Mouse (Mus musculus) adrenal gland, adult 8-10 months (tissue): ENCODE results near the gene Mgl2. TPM values are rescaled to one million over a fixed set of nuclear protein-coding genes. Genes with fewer than 3 reads are reported as not detected.
"Not testable (repeated sequence)": the region's sequence is repeated elsewhere in the genome, so short reads cannot be mapped to it uniquely, and the experiment has no call there.

Experiments used
- DNase-seq: peaks from one replicate; pipeline ENCODE4 v3.0.0; 2022
- total RNA-seq, 4 experiments: library from RNA; stranded (reverse); gene quantifications; 2 replicates each; pipeline ENCODE4 v1.2.4; 2022

Mgl2 gene
- total RNA-seq = 1 to 10 TPM; 3.1 to 6.9 (median 4.2) TPM

GRCm38 (mm10) chr11:70129926-70130379, at the start of gene Mgl2:
Gene Mgl2 (plus strand): TSS chr11:70130329.
- DNase-seq = no peak

- no peak for DNase-seq
Measured at GRCm38 (mm10) chr11:70080803-70081590, 49.1 kb upstream of the Mgl2 start.

GRCm38 (mm10) chr11:70084563-70084962, 45.6 kb upstream of the Mgl2 start:
- DNase-seq = no peak

- DNase-seq = peak; percentile 72
Measured at GRCm38 (mm10) chr11:70091986-70092783, 37.9 kb upstream of the Mgl2 start, which contains the start of gene Asgr2. Gene Asgr2 (plus strand): TSS chr11:70092644.

GRCm38 (mm10) chr11:70097396-70097795, 32.7 kb upstream of the Mgl2 start:
- DNase-seq = no peak

- DNase-seq = no peak
Measured at GRCm38 (mm10) chr11:70099102-70099501, 31.0 kb upstream of the Mgl2 start.

GRCm38 (mm10) chr11:70099809-70100208, 30.3 kb upstream of the Mgl2 start:
- peak; percentile 61 for DNase-seq

GRCm38 (mm10) chr11:70103701-70104315, 26.3 kb upstream of the Mgl2 start:
- DNase-seq = no peak

GRCm38 (mm10) chr11:70107085-70107484, 23.0 kb upstream of the Mgl2 start:
- no peak for DNase-seq

GRCm38 (mm10) chr11:70110146-70110545, 20.0 kb upstream of the Mgl2 start:
- DNase-seq = no peak

GRCm38 (mm10) chr11:70114562-70114961, 15.6 kb upstream of the Mgl2 start:
- no peak for DNase-seq

- no peak for DNase-seq
Measured at GRCm38 (mm10) chr11:70115901-70116300, 14.2 kb upstream of the Mgl2 start.

GRCm38 (mm10) chr11:70135001-70135400, 4.9 kb downstream of the Mgl2 start:
- not testable (repeated sequence) for DNase-seq

GRCm38 (mm10) chr11:70135925-70136324, 5.8 kb downstream of the Mgl2 start:
- not testable (repeated sequence) for DNase-seq

- no peak for DNase-seq
Measured at GRCm38 (mm10) chr11:70139171-70139570, 9.0 kb downstream of the Mgl2 start.

- DNase-seq = no peak
Measured at GRCm38 (mm10) chr11:70151072-70151471, 20.9 kb downstream of the Mgl2 start.

- DNase-seq = not testable (repeated sequence)
Measured at GRCm38 (mm10) chr11:70155897-70156296, 25.8 kb downstream of the Mgl2 start, which contains the start of gene Clec10a. Gene Clec10a (plus strand): TSS chr11:70156197.

GRCm38 (mm10) chr11:70162336-70162735, 32.2 kb downstream of the Mgl2 start:
- DNase-seq = no peak

GRCm38 (mm10) chr11:70165972-70166921, 36.1 kb downstream of the Mgl2 start:
- DNase-seq = peak; percentile 11

- DNase-seq = no peak
Measured at GRCm38 (mm10) chr11:70168136-70168535, 38.0 kb downstream of the Mgl2 start.

- DNase-seq = not testable (repeated sequence)
Measured at GRCm38 (mm10) chr11:70169471-70169870, 39.3 kb downstream of the Mgl2 start.

- no peak for DNase-seq
Measured at GRCm38 (mm10) chr11:70170291-70170690, 40.2 kb downstream of the Mgl2 start.
